Mouse (Mus musculus) MEL-GATA-1-ER (cell line): ENCODE results near the gene Slc6a21.

Source experiments
- DNase-seq: peaks from one replicate; pipeline ENCODE4 v3.0.0-alpha.2; 2012; ENCODE audit warnings: low read depth; ENCODE audit errors: extremely low read depth

Slc6a21 gene

GRCm38 (mm10) chr7:45277136-45277760 is at the start of gene Slc6a21:
Gene Slc6a21, plus strand, starts transcription at chr7:45277513.
- DNase-seq, result peak; percentile 30

GRCm38 (mm10) chr7:45228548-45228947 is 48.8 kb upstream of the Slc6a21 start:
- DNase-seq, result no peak

GRCm38 (mm10) chr7:45229046-45229445 is 48.3 kb upstream of the Slc6a21 start:
- DNase-seq, result no peak

- DNase-seq, result no peak
These were observed 47.7 kb upstream of the Slc6a21 start for GRCm38 (mm10) chr7:45229459-45230203.

GRCm38 (mm10) chr7:45231192-45231591 is 46.1 kb upstream of the Slc6a21 start:
- DNase-seq, result no peak

GRCm38 (mm10) chr7:45231941-45232340 is 45.4 kb upstream of the Slc6a21 start:
- no peak for DNase-seq

GRCm38 (mm10) chr7:45232716-45233465 is 44.4 kb upstream of the Slc6a21 start:
- DNase-seq, result no peak

- DNase-seq, result no peak
These were observed 43.6 kb upstream of the Slc6a21 start for GRCm38 (mm10) chr7:45233580-45234332.

GRCm38 (mm10) chr7:45234333-45234841 is 42.9 kb upstream of the Slc6a21 start:
- DNase-seq, result no peak

- no peak for DNase-seq
These were observed 42.3 kb upstream of the Slc6a21 start for GRCm38 (mm10) chr7:45234922-45235571.

- no peak for DNase-seq
These were observed 41.6 kb upstream of the Slc6a21 start for GRCm38 (mm10) chr7:45235656-45236180.

- DNase-seq, result peak; percentile 40
These were observed 39.3 kb upstream of the Slc6a21 start for GRCm38 (mm10) chr7:45237747-45238699.

- peak; percentile 87 for DNase-seq
These were observed 38.4 kb upstream of the Slc6a21 start, which contains the start of gene Cd37 for GRCm38 (mm10) chr7:45238723-45239496. Gene Cd37, minus strand, starts transcription at chr7:45239115.

- no peak for DNase-seq
These were observed 37.2 kb upstream of the Slc6a21 start for GRCm38 (mm10) chr7:45240109-45240508.

GRCm38 (mm10) chr7:45240633-45241388 is 36.5 kb upstream of the Slc6a21 start, which contains the start of gene Slc6a16:
Gene Slc6a16, plus strand, starts transcription at chr7:45241085.
- no peak for DNase-seq

GRCm38 (mm10) chr7:45241389-45241749 is 35.9 kb upstream of the Slc6a21 start:
- DNase-seq, result no peak

GRCm38 (mm10) chr7:45247666-45248065 is 29.6 kb upstream of the Slc6a21 start:
- no peak for DNase-seq

GRCm38 (mm10) chr7:45253806-45254205 is 23.5 kb upstream of the Slc6a21 start:
- no peak for DNase-seq
